Mouse (Mus musculus) T-helper 1 cell (primary cell): Measurements from ENCODE around the gene Rnps1.

Experiments used
- in situ Hi-C: fragments of 300-600 bp; cut with MboI, MseI; formaldehyde crosslinking; loops from one replicate; pipeline ENCODE4 v1.15.1; 2025; ENCODE audit warnings: high pct_unique_total_duplicates

Gene Rnps1

GRCm38 (mm10) chr17:24470701-24471527, 56.5 kb downstream of the Rnps1 start:
- in situ Hi-C loops: no loop called here

GRCm38 (mm10) chr17:24472512-24472911, 58.1 kb downstream of the Rnps1 start:
- in situ Hi-C loops: no loop called here

- in situ Hi-C loops: no loop called here
Observed at GRCm38 (mm10) chr17:24473612-24474275, 59.4 kb downstream of the Rnps1 start, which contains the start of gene Bricd5. TSS of gene Bricd5 (plus strand) at chr17:24473884.

GRCm38 (mm10) chr17:24474557-24474956, 60.2 kb downstream of the Rnps1 start:
- in situ Hi-C loops: no loop called here
